Mouse (Mus musculus): ENCODE measurements around the gene Pdx1. TPM values are rescaled to one million over a fixed set of nuclear protein-coding genes. Genes with fewer than 3 reads are reported as not detected.

Gene Pdx1
- total RNA-seq (2017): not detected in 3 replicates

- no peak for ATAC-seq (replicated peaks; ENCODE audit: insufficient number of reproducible peaks, low FRiP score, low TSS enrichment, poor library complexity, severe bottlenecking)
Measured at GRCm38 (mm10) chr5:147269926-147270672, at the start of gene Pdx1. TSS of gene Pdx1 (plus strand) at chr5:147269959.

- peak; percentile 61 for ATAC-seq (replicated peaks; ENCODE audit: insufficient number of reproducible peaks, low FRiP score, low TSS enrichment, poor library complexity, severe bottlenecking)
Measured at GRCm38 (mm10) chr5:147227354-147228112, 42.2 kb upstream of the Pdx1 start.

GRCm38 (mm10) chr5:147235406-147236309 lies 34.1 kb upstream of the Pdx1 start:
- ATAC-seq (replicated peaks; ENCODE audit: insufficient number of reproducible peaks, low FRiP score, low TSS enrichment, poor library complexity, severe bottlenecking): no peak

GRCm38 (mm10) chr5:147243908-147244307 lies 25.9 kb upstream of the Pdx1 start:
- no peak for ATAC-seq (replicated peaks; ENCODE audit: insufficient number of reproducible peaks, low FRiP score, low TSS enrichment, poor library complexity, severe bottlenecking)

GRCm38 (mm10) chr5:147260189-147260588 lies 9.6 kb upstream of the Pdx1 start:
- no peak for ATAC-seq (replicated peaks; ENCODE audit: insufficient number of reproducible peaks, low FRiP score, low TSS enrichment, poor library complexity, severe bottlenecking)

- ATAC-seq (replicated peaks; ENCODE audit: insufficient number of reproducible peaks, low FRiP score, low TSS enrichment, poor library complexity, severe bottlenecking): no peak
Measured at GRCm38 (mm10) chr5:147260778-147261177, 9.0 kb upstream of the Pdx1 start.

GRCm38 (mm10) chr5:147261899-147262541 lies 7.7 kb upstream of the Pdx1 start:
- no peak for ATAC-seq (replicated peaks; ENCODE audit: insufficient number of reproducible peaks, low FRiP score, low TSS enrichment, poor library complexity, severe bottlenecking)

- ATAC-seq (replicated peaks; ENCODE audit: insufficient number of reproducible peaks, low FRiP score, low TSS enrichment, poor library complexity, severe bottlenecking): no peak
Measured at GRCm38 (mm10) chr5:147263945-147264344, 5.8 kb upstream of the Pdx1 start.

GRCm38 (mm10) chr5:147267434-147267833 lies 2.3 kb upstream of the Pdx1 start:
- no peak for ATAC-seq (replicated peaks; ENCODE audit: insufficient number of reproducible peaks, low FRiP score, low TSS enrichment, poor library complexity, severe bottlenecking)

- no peak for ATAC-seq (replicated peaks; ENCODE audit: insufficient number of reproducible peaks, low FRiP score, low TSS enrichment, poor library complexity, severe bottlenecking)
Measured at GRCm38 (mm10) chr5:147268728-147269127, 1.0 kb upstream of the Pdx1 start.

- no peak for ATAC-seq (replicated peaks; ENCODE audit: insufficient number of reproducible peaks, low FRiP score, low TSS enrichment, poor library complexity, severe bottlenecking)
Measured at GRCm38 (mm10) chr5:147269371-147269770, 388 bp upstream of the Pdx1 start.

GRCm38 (mm10) chr5:147270673-147271655 lies 1.2 kb downstream of the Pdx1 start:
- ATAC-seq (replicated peaks; ENCODE audit: insufficient number of reproducible peaks, low FRiP score, low TSS enrichment, poor library complexity, severe bottlenecking): no peak

- no peak for ATAC-seq (replicated peaks; ENCODE audit: insufficient number of reproducible peaks, low FRiP score, low TSS enrichment, poor library complexity, severe bottlenecking)
Measured at GRCm38 (mm10) chr5:147272046-147272807, 2.5 kb downstream of the Pdx1 start.

GRCm38 (mm10) chr5:147272808-147273345 lies 3.1 kb downstream of the Pdx1 start:
- ATAC-seq (replicated peaks; ENCODE audit: insufficient number of reproducible peaks, low FRiP score, low TSS enrichment, poor library complexity, severe bottlenecking): no peak

- no peak for ATAC-seq (replicated peaks; ENCODE audit: insufficient number of reproducible peaks, low FRiP score, low TSS enrichment, poor library complexity, severe bottlenecking)
Measured at GRCm38 (mm10) chr5:147274174-147275141, 4.7 kb downstream of the Pdx1 start.

GRCm38 (mm10) chr5:147275761-147276160 lies 6.0 kb downstream of the Pdx1 start:
- no peak for ATAC-seq (replicated peaks; ENCODE audit: insufficient number of reproducible peaks, low FRiP score, low TSS enrichment, poor library complexity, severe bottlenecking)

Measured in monocyte, adult 5-6 weeks (primary cell).